24 mouse cellular contexts compared by ENCODE assay signal in the genomic region with DNA sequence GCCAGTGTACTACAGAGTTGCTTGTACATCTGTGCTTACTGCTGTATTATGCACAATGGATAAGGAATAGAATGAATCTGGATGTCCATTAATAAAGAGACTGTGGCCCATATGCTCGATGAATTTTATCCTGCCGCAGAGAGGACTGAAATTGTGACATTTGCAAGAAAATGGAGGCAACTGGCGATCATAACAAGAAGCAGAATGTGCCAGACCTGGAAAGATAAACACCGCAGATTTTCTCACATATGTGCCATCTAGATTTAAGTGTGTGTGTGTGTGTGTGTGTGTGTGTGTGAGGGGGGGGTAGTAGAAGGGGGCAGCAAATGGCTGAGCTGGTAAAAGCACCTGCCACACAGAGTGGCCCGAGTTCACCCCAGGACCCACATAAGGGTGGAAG.
A peak's percentile ranks its signal among the peaks of the same experiment; 100 is the strongest.
DNase-seq lines count a peak whose midpoint lies in the region; ATAC-seq and TF ChIP-seq lines count a peak whose summit lies in the region.
"Had no signal": no experiment of that assay in that cellular context is flagged by ENCODE, and none has a peak within 500 bp of the region (broad histone marks: within the 10 kb centered on the region; RNA-seq: fewer than 3 reads in every experiment).

No protein-coding gene starts in this region.

- H3K4me3 ChIP-seq in forebrain, embryonic 13.5 days = no peak overlapping the region
- H3K4me3 ChIP-seq in forebrain, embryonic 12.5 days (replicated peaks) = no peak overlapping the region
- no peak overlapping the region for H3K4me3 ChIP-seq in hindbrain, embryonic 13.5 days
- no peak overlapping the region for H3K4me3 ChIP-seq in hindbrain, embryonic 16.5 days (ENCODE audit: low read length)
- H3K4me3 ChIP-seq in midbrain, embryonic 16.5 days (ENCODE audit: low read depth, low read length) = no peak overlapping the region
- H3K4me3 ChIP-seq in midbrain, postnatal 0 days (ENCODE audit: low read depth, low read length) = no peak overlapping the region
- H3K4me3 ChIP-seq: embryonic facial prominence, embryonic 12.5 days; embryonic facial prominence, embryonic 15.5 days; heart, adult 2 months; heart, embryonic 10.5 days; heart, embryonic 13.5 days had no signal

- peak; percentile 17; the same call in 1 of the 2 replicates for ATAC-seq in forebrain, embryonic 13.5 days
- no peak for ATAC-seq in forebrain, embryonic 12.5 days (ENCODE audit: low FRiP score)
- ATAC-seq in hindbrain, embryonic 13.5 days (ENCODE audit: low FRiP score) = no peak
- no peak for ATAC-seq in hindbrain, embryonic 16.5 days
- no peak for ATAC-seq in midbrain, embryonic 16.5 days
- ATAC-seq in midbrain, postnatal 0 days (ENCODE audit: low FRiP score) = no peak
- no peak for ATAC-seq in megakaryocyte progenitor cell, adult 5-6 weeks (replicated peaks; ENCODE audit: poor library complexity)
- ATAC-seq: activated CD4-positive, CD25-positive, alpha-beta regulatory T cell, adult 4 months; intestine, postnatal 0 days had no signal

- H3K4me1 ChIP-seq in forebrain, embryonic 13.5 days = peaks cover 34% of the 10 kb centered on the region
- peaks cover 13% of the 10 kb centered on the region for H3K4me1 ChIP-seq in forebrain, embryonic 12.5 days
- H3K4me1 ChIP-seq in hindbrain, embryonic 13.5 days (replicated peaks) = peaks cover 21% of the 10 kb centered on the region
- H3K4me1 ChIP-seq in hindbrain, embryonic 16.5 days (ENCODE audit: control insufficient read depth, insufficient read depth, low read depth, low read length) = peaks cover 14% of the 10 kb centered on the region
- H3K4me1 ChIP-seq in midbrain, embryonic 16.5 days (ENCODE audit: control insufficient read depth, insufficient read depth, low read length) = peaks cover 11% of the 10 kb centered on the region
- peaks cover 7% of the 10 kb centered on the region; the same call in 1 of the 2 replicates for H3K4me1 ChIP-seq in midbrain, postnatal 0 days (ENCODE audit: insufficient read depth, low read length)

- TF ChIP-seq CTCF in midbrain, postnatal 0 days (IDR thresholded peaks at IDR 0.05) = no peak

- H3K27ac ChIP-seq in forebrain, embryonic 13.5 days = no peak overlapping the region
- H3K27ac ChIP-seq in forebrain, embryonic 12.5 days = no peak overlapping the region
- peak overlapping the region; percentile 35; the same call in 1 of the 2 replicates for H3K27ac ChIP-seq in hindbrain, embryonic 13.5 days
- H3K27ac ChIP-seq in hindbrain, embryonic 16.5 days (ENCODE audit: low read depth, low read length) = no peak overlapping the region
- H3K27ac ChIP-seq in midbrain, embryonic 16.5 days (ENCODE audit: low read length) = 0 out of 2 replicates have a peak overlapping the region, but pooled peaks have one; percentile 4
- no peak overlapping the region for H3K27ac ChIP-seq in midbrain, postnatal 0 days (ENCODE audit: low read depth, low read length)
- H3K27ac ChIP-seq: embryonic facial prominence, embryonic 12.5 days; embryonic facial prominence, embryonic 15.5 days; heart, adult 2 months; heart, embryonic 10.5 days; heart, embryonic 13.5 days had no signal

- no peak overlapping the region for H3K9ac ChIP-seq in forebrain, embryonic 13.5 days
- no peak overlapping the region for H3K9ac ChIP-seq in forebrain, embryonic 12.5 days
- H3K9ac ChIP-seq in hindbrain, embryonic 13.5 days = no peak overlapping the region
- H3K9ac ChIP-seq in hindbrain, embryonic 16.5 days (ENCODE audit: low read depth, low read length) = no peak overlapping the region
- H3K9ac ChIP-seq in midbrain, embryonic 16.5 days (ENCODE audit: low read depth, low read length) = no peak overlapping the region
- no peak overlapping the region for H3K9ac ChIP-seq in midbrain, postnatal 0 days (replicated peaks; ENCODE audit: low read length, poor library complexity, severe bottlenecking)
- H3K9ac ChIP-seq: embryonic facial prominence, embryonic 12.5 days; embryonic facial prominence, embryonic 15.5 days; heart, embryonic 13.5 days had no signal

- H3K4me2 ChIP-seq in forebrain, embryonic 13.5 days = no peak overlapping the region
- H3K4me2 ChIP-seq in forebrain, embryonic 12.5 days = no peak overlapping the region
- H3K4me2 ChIP-seq in hindbrain, embryonic 13.5 days = no peak overlapping the region
- H3K4me2 ChIP-seq in hindbrain, embryonic 16.5 days (ENCODE audit: low read length) = no peak overlapping the region
- no peak overlapping the region for H3K4me2 ChIP-seq in midbrain, embryonic 16.5 days (ENCODE audit: low read length)
- H3K4me2 ChIP-seq in midbrain, postnatal 0 days (ENCODE audit: low read depth, low read length, poor library complexity, severe bottlenecking) = no peak overlapping the region
- H3K4me2 ChIP-seq: embryonic facial prominence, embryonic 12.5 days; embryonic facial prominence, embryonic 15.5 days; heart, embryonic 13.5 days had no signal

- no peak for DNase-seq in midbrain, postnatal 0 days (ENCODE audit: low spot score)
- DNase-seq: adrenal gland, adult 8-10 months; adrenal gland, postnatal 36 days; cerebellum, adult 11 months; cerebellum, adult 2 months; cerebellum, adult 9-11 months; cerebellum, postnatal 25 days; gastrocnemius, postnatal 10 days; gastrocnemius, postnatal 36 days; heart, adult 2 months; heart, postnatal 14 days; heart, postnatal 4 days had no signal

- no peaks in the 10 kb centered on the region for H3K27me3 ChIP-seq in forebrain, embryonic 13.5 days
- H3K27me3 ChIP-seq in forebrain, embryonic 12.5 days = 0 out of 2 replicates have a peak, but pooled peaks cover 3% of the 10 kb centered on the region
- no peaks in the 10 kb centered on the region for H3K27me3 ChIP-seq in hindbrain, embryonic 13.5 days
- H3K27me3 ChIP-seq in hindbrain, embryonic 16.5 days (replicated peaks; ENCODE audit: control insufficient read depth, insufficient read depth, low read length) = no peaks in the 10 kb centered on the region
- H3K27me3 ChIP-seq in midbrain, embryonic 16.5 days (ENCODE audit: control insufficient read depth, insufficient read depth, low read depth, low read length) = no peaks in the 10 kb centered on the region
- H3K27me3 ChIP-seq in midbrain, postnatal 0 days (ENCODE audit: insufficient read depth, low read length) = no peaks in the 10 kb centered on the region
- H3K27me3 ChIP-seq: embryonic facial prominence, embryonic 12.5 days; embryonic facial prominence, embryonic 15.5 days; heart, embryonic 13.5 days had no signal

- H3K36me3 ChIP-seq in forebrain, embryonic 13.5 days (ENCODE audit: poor library complexity, severe bottlenecking) = no peaks in the 10 kb centered on the region
- no peaks in the 10 kb centered on the region for H3K36me3 ChIP-seq in forebrain, embryonic 12.5 days (replicated peaks)
- no peaks in the 10 kb centered on the region for H3K36me3 ChIP-seq in hindbrain, embryonic 13.5 days
- no peaks in the 10 kb centered on the region for H3K36me3 ChIP-seq in hindbrain, embryonic 16.5 days (ENCODE audit: control insufficient read depth, insufficient read depth, low read length)
- no peaks in the 10 kb centered on the region for H3K36me3 ChIP-seq in midbrain, embryonic 16.5 days (ENCODE audit: control insufficient read depth, insufficient read depth, low read length)
- H3K36me3 ChIP-seq in midbrain, postnatal 0 days (ENCODE audit: insufficient read depth, low read length) = no peaks in the 10 kb centered on the region
- H3K36me3 ChIP-seq: embryonic facial prominence, embryonic 15.5 days had no signal

- H3K9me3 ChIP-seq in forebrain, embryonic 13.5 days (replicated peaks) = no peaks in the 10 kb centered on the region
- H3K9me3 ChIP-seq in forebrain, embryonic 12.5 days = no peaks in the 10 kb centered on the region
- no peaks in the 10 kb centered on the region for H3K9me3 ChIP-seq in hindbrain, embryonic 13.5 days
- H3K9me3 ChIP-seq in hindbrain, embryonic 16.5 days (ENCODE audit: control insufficient read depth, low read length) = no peaks in the 10 kb centered on the region
- H3K9me3 ChIP-seq in midbrain, embryonic 16.5 days (replicated peaks; ENCODE audit: control insufficient read depth, low read length, poor library complexity, severe bottlenecking) = no peaks in the 10 kb centered on the region
- no peaks in the 10 kb centered on the region for H3K9me3 ChIP-seq in midbrain, postnatal 0 days (ENCODE audit: low read length)
- H3K9me3 ChIP-seq: embryonic facial prominence, embryonic 12.5 days; embryonic facial prominence, embryonic 15.5 days; heart, embryonic 10.5 days; heart, embryonic 13.5 days had no signal

- WGBS in forebrain, embryonic 13.5 days = 85% methylated on average over 5 of the region's 5 CpGs
- WGBS in forebrain, embryonic 12.5 days = 83% methylated on average over 5 of the region's 5 CpGs
- 84% methylated on average over 5 of the region's 5 CpGs for WGBS in hindbrain, embryonic 13.5 days
- WGBS in hindbrain, embryonic 16.5 days = 78% methylated on average over 5 of the region's 5 CpGs
- 89% methylated on average over 5 of the region's 5 CpGs for WGBS in midbrain, embryonic 16.5 days
- WGBS in midbrain, postnatal 0 days = 89% methylated on average over 5 of the region's 5 CpGs

Comparison
In these comparisons a context has a peak if more than half of its experiments do, and no peak if none do; other contexts are left out.
1. H3K27ac ChIP-seq: peak in hindbrain, embryonic 13.5 days (single experiment) and midbrain, embryonic 16.5 days (single experiment); none in forebrain, embryonic 13.5 days (single experiment), forebrain, embryonic 12.5 days (single experiment), hindbrain, embryonic 16.5 days (single experiment) and midbrain, postnatal 0 days (single experiment).